Mouse (Mus musculus) layer of hippocampus, adult 11-12 months (tissue): ENCODE results near the gene Gm49387.
A peak's percentile ranks its signal among the peaks of the same experiment; 100 is the strongest.

Source experiments
- DNase-seq: peaks from one replicate; pipeline ENCODE4 v3.0.0; 2022; ENCODE audit warnings: low spot score

The Gm49387 gene

GRCm38 (mm10) chr14:31662555-31663211 lies 22.0 kb upstream of the Gm49387 start:
- no peak for DNase-seq

GRCm38 (mm10) chr14:31661671-31662554 lies 21.2 kb upstream of the Gm49387 start:
- DNase-seq: peak; percentile 91

GRCm38 (mm10) chr14:31660312-31661093 lies 19.8 kb upstream of the Gm49387 start:
- DNase-seq: peak; percentile 74

GRCm38 (mm10) chr14:31659501-31660181 lies 19.0 kb upstream of the Gm49387 start:
- DNase-seq: peak; percentile 43

- DNase-seq: no peak
Measured at GRCm38 (mm10) chr14:31658126-31658680, 17.5 kb upstream of the Gm49387 start.

GRCm38 (mm10) chr14:31656857-31657645 lies 16.4 kb upstream of the Gm49387 start:
- DNase-seq: peak; percentile 86

- DNase-seq: no peak
Measured at GRCm38 (mm10) chr14:31656386-31656785, 15.7 kb upstream of the Gm49387 start.

- DNase-seq: no peak
Measured at GRCm38 (mm10) chr14:31655406-31655805, 14.7 kb upstream of the Gm49387 start.

GRCm38 (mm10) chr14:31654816-31655215 lies 14.1 kb upstream of the Gm49387 start:
- DNase-seq: no peak

GRCm38 (mm10) chr14:31653101-31653875 lies 12.6 kb upstream of the Gm49387 start:
- DNase-seq: no peak

- no peak for DNase-seq
Measured at GRCm38 (mm10) chr14:31652624-31653023, 11.9 kb upstream of the Gm49387 start.

- no peak for DNase-seq
Measured at GRCm38 (mm10) chr14:31652106-31652505, 11.4 kb upstream of the Gm49387 start.

- DNase-seq: no peak
Measured at GRCm38 (mm10) chr14:31651206-31651605, 10.5 kb upstream of the Gm49387 start.

- DNase-seq: no peak
Measured at GRCm38 (mm10) chr14:31650347-31650746, 9.7 kb upstream of the Gm49387 start.

- no peak for DNase-seq
Measured at GRCm38 (mm10) chr14:31647991-31648390, 7.3 kb upstream of the Gm49387 start.

GRCm38 (mm10) chr14:31645920-31646319 lies 5.2 kb upstream of the Gm49387 start:
- no peak for DNase-seq

- no peak for DNase-seq
Measured at GRCm38 (mm10) chr14:31644931-31645547, 4.4 kb upstream of the Gm49387 start.

GRCm38 (mm10) chr14:31644183-31644830 lies 3.6 kb upstream of the Gm49387 start:
- no peak for DNase-seq
